Comparison of ENCODE assay signal across 8 mouse cellular contexts in genomic region chr4:136172542-136173209, GRCm38 (mm10). TPM values are rescaled to one million over a fixed set of nuclear protein-coding genes. Genes with fewer than 3 reads are reported as not detected.
DNase-seq lines count a peak whose midpoint lies in the region; ATAC-seq and TF ChIP-seq lines count a peak whose summit lies in the region.

No protein-coding gene starts in this region.

- H3K79me2 ChIP-seq in CH12.LX (replicated peaks; ENCODE audit: control insufficient read depth, extremely low read depth, insufficient read depth, poor library complexity, severe bottlenecking), result peaks cover 29% of the 10 kb centered on the region

- no peak for TF ChIP-seq CTCF in CH12.LX (conservative IDR thresholded peaks at IDR 0.05 in 1 of 2, IDR thresholded peaks at IDR 0.05 in 1 of 2; ENCODE audit: low read depth in 2 of 2, low read length in 2 of 2)
- no peak for TF ChIP-seq CTCF in hindbrain, postnatal 0 days (IDR thresholded peaks at IDR 0.05; ENCODE audit: low read depth)

- H3K36me3 ChIP-seq in CH12.LX (replicated peaks in 1 of 2; ENCODE audit: control insufficient read depth in 1 of 2, insufficient read depth in 1 of 2, low read length in 1 of 2), result peaks cover 0 to 4% of the 10 kb centered on the region in 2 experiments
- no peaks in the 10 kb centered on the region for H3K36me3 ChIP-seq in forebrain, embryonic 12.5 days (replicated peaks)
- H3K36me3 ChIP-seq in hindbrain, postnatal 0 days (ENCODE audit: insufficient read depth, low read length), result no peaks in the 10 kb centered on the region
- H3K36me3 ChIP-seq in liver, embryonic 13.5 days, result peaks cover 32% of the 10 kb centered on the region

- no peaks in the 10 kb centered on the region for H3K9me3 ChIP-seq in CH12.LX (replicated peaks; ENCODE audit: low read length)
- H3K9me3 ChIP-seq in forebrain, embryonic 12.5 days, result no peaks in the 10 kb centered on the region
- no peaks in the 10 kb centered on the region for H3K9me3 ChIP-seq in hindbrain, postnatal 0 days (ENCODE audit: low read length)
- H3K9me3 ChIP-seq in liver, embryonic 13.5 days (replicated peaks), result no peaks in the 10 kb centered on the region

- under 1% methylated on average over 65 of the region's 67 CpGs for WGBS in forebrain, embryonic 12.5 days
- WGBS in hindbrain, postnatal 0 days, result 2% methylated on average over 60 of the region's 67 CpGs
- WGBS in liver, embryonic 13.5 days (ENCODE audit: insufficient replicate concordance), result under 1% methylated on average over 63 of the region's 67 CpGs

- H3K4me1 ChIP-seq in CH12.LX (ENCODE audit: control insufficient read depth in 1 of 2, insufficient read depth in 2 of 2), result peaks cover 24 to 47% of the 10 kb centered on the region in 2 experiments
- H3K4me1 ChIP-seq in forebrain, embryonic 12.5 days, result peaks cover 60% of the 10 kb centered on the region
- no peaks in the 10 kb centered on the region; the same call in 1 of the 2 replicates for H3K4me1 ChIP-seq in hindbrain, postnatal 0 days (ENCODE audit: insufficient read depth, low read length)
- H3K4me1 ChIP-seq in liver, embryonic 13.5 days (replicated peaks), result peaks cover 57% of the 10 kb centered on the region

- TF ChIP-seq EP300 in CH12.LX (IDR thresholded peaks at IDR 0.05; ENCODE audit: low read length), result no peak

- TF ChIP-seq POLR2A in CH12.LX (IDR thresholded peaks at IDR 0.05; ENCODE audit: low read depth, low read length), result no peak

- peak; percentile 66 for ATAC-seq in forebrain, embryonic 12.5 days (ENCODE audit: low FRiP score)
- ATAC-seq in hindbrain, postnatal 0 days, result peak; percentile 33; the same call in 1 of the 2 replicates
- ATAC-seq in liver, embryonic 13.5 days (ENCODE audit: low read depth), result no peak

- no peak for TF ChIP-seq RAD21 in CH12.LX (IDR thresholded peaks at IDR 0.05; ENCODE audit: low read depth, low read length)

- H3K4me2 ChIP-seq in CH12.LX (ENCODE audit: insufficient read depth, low read depth, poor library complexity, severe bottlenecking), result peak overlapping the region; percentile 95
- H3K4me2 ChIP-seq in forebrain, embryonic 12.5 days, result peak overlapping the region; percentile 99
- peak overlapping the region; percentile 100 for H3K4me2 ChIP-seq in hindbrain, postnatal 0 days (ENCODE audit: low read depth, low read length)
- H3K4me2 ChIP-seq in liver, embryonic 13.5 days, result peak overlapping the region; percentile 94

- peak overlapping the region; percentile 72 to 83 (median 76) for H3K4me3 ChIP-seq in CH12.LX (replicated peaks in 1 of 3; ENCODE audit: low read depth in 2 of 3, low read length in 2 of 3, poor library complexity in 1 of 3)
- H3K4me3 ChIP-seq in forebrain, embryonic 12.5 days (replicated peaks), result peak overlapping the region; percentile 82
- peak overlapping the region; percentile 61 for H3K4me3 ChIP-seq in hindbrain, postnatal 0 days (ENCODE audit: low read length)
- H3K4me3 ChIP-seq in liver, embryonic 13.5 days (replicated peaks), result peak overlapping the region; percentile 91

- dilution Hi-C loops in CH12.LX (cut with MboI; ENCODE audit: extremely low pct_ligation_motif_present, extremely low pct_unique_long_range_greater_than_20kb, low sequenced_read_pairs), result no loop called here

- peaks cover 9% of the 10 kb centered on the region for H3K27me3 ChIP-seq in CH12.LX (replicated peaks)
- H3K27me3 ChIP-seq in forebrain, embryonic 12.5 days, result no peaks in the 10 kb centered on the region
- no peaks in the 10 kb centered on the region for H3K27me3 ChIP-seq in hindbrain, postnatal 0 days (ENCODE audit: insufficient read depth, low read length)
- H3K27me3 ChIP-seq in liver, embryonic 13.5 days, result no peaks in the 10 kb centered on the region; the same call in 1 of the 2 replicates

- H3K9ac ChIP-seq in CH12.LX (ENCODE audit: insufficient read depth, low read depth), result peak overlapping the region; percentile 76
- H3K9ac ChIP-seq in forebrain, embryonic 12.5 days, result peak overlapping the region; percentile 75
- H3K9ac ChIP-seq in hindbrain, postnatal 0 days (replicated peaks; ENCODE audit: low read length), result peak overlapping the region; percentile 49
- peak overlapping the region; percentile 100 for H3K9ac ChIP-seq in liver, embryonic 13.5 days

- no peak for DNase-seq in CH12.LX (ENCODE audit: extremely low read depth)
- peak; percentile 36 for DNase-seq in R1 (ENCODE audit: low read depth, low spot score)
- DNase-seq in hindbrain, postnatal 0 days (ENCODE audit: low spot score), result peak; percentile 83
- DNase-seq in liver, embryonic 13.5 days, result no peak
- DNase-seq in naive thymus-derived CD4-positive, alpha-beta T cell, adult 2 months (ENCODE audit: low read depth), result peak; percentile 52
- DNase-seq in thymus, postnatal 25 days, result peak; percentile 73
- DNase-seq in frontal cortex, postnatal 14 days (ENCODE audit: low spot score in 2 of 2), result no peak

- peak overlapping the region; percentile 81 for H3K27ac ChIP-seq in CH12.LX (ENCODE audit: insufficient read depth, low read depth)
- H3K27ac ChIP-seq in forebrain, embryonic 12.5 days, result peak overlapping the region; percentile 79
- H3K27ac ChIP-seq in hindbrain, postnatal 0 days, result no peak overlapping the region
- H3K27ac ChIP-seq in liver, embryonic 13.5 days, result peak overlapping the region; percentile 99

- in situ Hi-C loops in CH12.LX (cut with MboI; ENCODE audit: low pct_ligation_motif_present, low pct_unique_long_range_greater_than_20kb, low sequenced_read_pairs), result no loop called here

TF ChIP-seq in CH12.LX, 34 proteins besides CTCF, POLR2A, EP300 and RAD21:
- peak; percentile 60 for TF ChIP-seq NRF1 (IDR thresholded peaks at IDR 0.05; ENCODE audit: low read depth, low read length)
- no peak for TF ChIP-seq KAT2A (IDR thresholded peaks at IDR 0.05; ENCODE audit: insufficient replicate concordance, low read length)
- no peak for TF ChIP-seq MXI1 (IDR thresholded peaks at IDR 0.05; ENCODE audit: low read depth, low read length)
- no peak; the same call in 1 of the 2 replicates for TF ChIP-seq SIN3A (IDR thresholded peaks at IDR 0.05; ENCODE audit: low read length)
- TF ChIP-seq MEF2A (IDR thresholded peaks at IDR 0.05; ENCODE audit: borderline replicate concordance, low read depth, low read length), result no peak
- TF ChIP-seq MYC (IDR thresholded peaks at IDR 0.05; ENCODE audit: low read depth, low read length), result no peak
- TF ChIP-seq ZMIZ1 (IDR thresholded peaks at IDR 0.05; ENCODE audit: low read depth, low read length), result no peak
- 0 out of 2 replicates have a peak, but pooled peaks have one; percentile 16 for TF ChIP-seq MAX (IDR thresholded peaks at IDR 0.05; ENCODE audit: low read length)
- TF ChIP-seq RCOR1 (conservative IDR thresholded peaks at IDR 0.05; ENCODE audit: low read depth, low read length), result no peak

RNA-seq across cellular contexts. Expression of gene E2f2, which starts 0.5 kb away (rescaled TPM):
- 7.2 and 7.6 TPM in 2 replicates for total RNA-seq in CH12.LX (2012; rRNA removed)
- 4.4 and 4.9 TPM in 2 replicates for total RNA-seq in CH12.LX (2014; rRNA removed)
- 3.9 and 6.1 TPM in 2 replicates for polyA plus RNA-seq in CH12.LX (2012; ENCODE audit: insufficient read length, low read depth)
- 13.4 and 14.6 TPM in 2 replicates for polyA plus RNA-seq in forebrain, embryonic 12.5 days (2016; fragmentation: Nextera tagmentation; extraction: Ambion mirVana)
- total RNA-seq in hindbrain, postnatal 0 days (2014; rRNA removed), result 3.5 and 3.7 TPM in 2 replicates
- polyA plus RNA-seq in hindbrain, postnatal 0 days (2015; fragmentation: Nextera tagmentation; extraction: Ambion mirVana), result 2.3 and 2.4 TPM in 2 replicates
- 64.7 and 72.1 TPM in 2 replicates for polyA plus RNA-seq in liver, embryonic 13.5 days (2015; fragmentation: Nextera tagmentation; extraction: Ambion mirVana)

RNA-seq across cellular contexts. Expression of gene Id3, which starts 29.4 kb away (rescaled TPM):
- total RNA-seq in CH12.LX (2012; rRNA removed) (41.1 and 85.5 TPM in 2 replicates), CH12.LX (2014; rRNA removed) (96.0 and 116 TPM in 2 replicates)
- 17.6 and 18.3 TPM in 2 replicates for polyA plus RNA-seq in CH12.LX (2012; ENCODE audit: insufficient read length, low read depth)
- 173 and 228 TPM in 2 replicates for polyA plus RNA-seq in forebrain, embryonic 12.5 days (2016; fragmentation: Nextera tagmentation; extraction: Ambion mirVana)
- 204 and 344 TPM in 2 replicates for total RNA-seq in hindbrain, postnatal 0 days (2014; rRNA removed)
- polyA plus RNA-seq in hindbrain, postnatal 0 days (2015; fragmentation: Nextera tagmentation; extraction: Ambion mirVana), result 253 and 254 TPM in 2 replicates
- polyA plus RNA-seq in liver, embryonic 13.5 days (2015; fragmentation: Nextera tagmentation; extraction: Ambion mirVana), result 48.1 and 51.3 TPM in 2 replicates

RNA-seq across cellular contexts. Expression of gene Asap3, which starts 33.5 kb away (rescaled TPM):
- total RNA-seq in CH12.LX (2012; rRNA removed), result 0.08 TPM in 2 replicates
- not detected in 2 replicates for total RNA-seq in CH12.LX (2014; rRNA removed)
- 0.07 TPM in 1 of 2 replicates, not detected in the other for polyA plus RNA-seq in CH12.LX (2012; ENCODE audit: insufficient read length, low read depth)
- 5.9 and 6.4 TPM in 2 replicates for polyA plus RNA-seq in forebrain, embryonic 12.5 days (2016; fragmentation: Nextera tagmentation; extraction: Ambion mirVana)
- total RNA-seq in hindbrain, postnatal 0 days (2014; rRNA removed), result 9.1 and 10.5 TPM in 2 replicates
- polyA plus RNA-seq in hindbrain, postnatal 0 days (2015; fragmentation: Nextera tagmentation; extraction: Ambion mirVana), result 4.1 TPM in 2 replicates
- polyA plus RNA-seq in liver, embryonic 13.5 days (2015; fragmentation: Nextera tagmentation; extraction: Ambion mirVana), result 1.1 and 1.4 TPM in 2 replicates

Comparison
In these comparisons a context has a peak if more than half of its experiments do, and no peak if none do; other contexts are left out.
1. DNase-seq: peak in R1 (single experiment), hindbrain, postnatal 0 days (single experiment), naive thymus-derived CD4-positive, alpha-beta T cell, adult 2 months (single experiment) and thymus, postnatal 25 days (single experiment); none in CH12.LX (single experiment), liver, embryonic 13.5 days (single experiment) and frontal cortex, postnatal 14 days (0 of 2).
2. H3K9ac ChIP-seq: peak in every context shown above with its lines; median percentile 100 in liver, embryonic 13.5 days; 76 in CH12.LX; 75 in forebrain, embryonic 12.5 days; 49 in hindbrain, postnatal 0 days.
3. Peak in every context shown above with its lines, with median percentiles within 50 percentile points of each other: H3K4me2 ChIP-seq and H3K4me3 ChIP-seq.